Mouse (Mus musculus) stomach, embryonic 16.5 days (tissue): Measurements from ENCODE around the gene Cbx6. TPM values are rescaled to one million over a fixed set of nuclear protein-coding genes. Genes with fewer than 3 reads are reported as not detected.
A peak's percentile ranks its signal among the peaks of the same experiment; 100 is the strongest.

Experiments used
- ATAC-seq: fragments of 200-750 bp; cut with Nextera tagmentation; 2 replicates; pipeline ENCODE4 v1.8.0; 2017; ENCODE audit warnings: moderate number of reproducible peaks, moderate TSS enrichment; ENCODE audit not compliant: insufficient read depth, low FRiP score
- H3K27ac ChIP-seq: fragments of 300-500 bp; sonication (generic); 2 replicates; pipeline ENCODE4 v1.5.1; 2014; ENCODE audit warnings: low read length
- H3K27me3 ChIP-seq: fragments of 300-500 bp; sonication (generic); 2 replicates; pipeline ENCODE4 v1.6.1; 2014; ENCODE audit warnings: low read length, control low read depth, mixed read lengths; ENCODE audit not compliant: control insufficient read depth, insufficient read depth
- H3K36me3 ChIP-seq: fragments of 300-500 bp; sonication (generic); 2 replicates; pipeline ENCODE4 v1.6.1; 2014; ENCODE audit warnings: low read length; ENCODE audit not compliant: control insufficient read depth, insufficient read depth
- H3K4me1 ChIP-seq: fragments of 300-500 bp; sonication (generic); 2 replicates; pipeline ENCODE4 v1.6.1; 2014; ENCODE audit warnings: low read length, control low read depth, mixed read lengths; ENCODE audit not compliant: control insufficient read depth, insufficient read depth
- H3K4me2 ChIP-seq: fragments of 300-500 bp; sonication (generic); 2 replicates; pipeline ENCODE4 v1.6.1; 2014; ENCODE audit warnings: low read depth, low read length, mixed read lengths
- H3K4me3 ChIP-seq: fragments of 300-500 bp; sonication (generic); replicated peaks from 2 replicates; pipeline ENCODE4 v1.5.1; 2014; ENCODE audit warnings: mild to moderate bottlenecking, low read length
- H3K9ac ChIP-seq: fragments of 300-500 bp; sonication (generic); 2 replicates; pipeline ENCODE4 v1.6.1; 2014; ENCODE audit warnings: low read length
- H3K9me3 ChIP-seq: fragments of 300-500 bp; sonication (generic); replicated peaks from 2 replicates; pipeline ENCODE4 v1.6.1; 2016; ENCODE audit warnings: low read length, control low read depth; ENCODE audit not compliant: control insufficient read depth
- WGBS: fragments of 180-500 bp; shearing (Covaris S2); extraction: QIAGEN DNeasy Blood & Tissue Kit; methylation state at CpG from one replicate; pipeline ENCODE4 v1.1.7; 2014; 5-methylcytosine and 5-hydroxymethylcytosine counted together
- polyA plus RNA-seq: library from polyadenylated mRNA; unstranded; fragments of >200 nt; fragmentation: Nextera tagmentation; extraction: Ambion mirVana; gene quantifications from 2 replicates; pipeline ENCODE4 v1.2.1, GENCODE M21; 2015

The Cbx6 gene
- polyA plus RNA-seq, 1 experiment from 2014 or later, result 75.6 TPM

DNA sequence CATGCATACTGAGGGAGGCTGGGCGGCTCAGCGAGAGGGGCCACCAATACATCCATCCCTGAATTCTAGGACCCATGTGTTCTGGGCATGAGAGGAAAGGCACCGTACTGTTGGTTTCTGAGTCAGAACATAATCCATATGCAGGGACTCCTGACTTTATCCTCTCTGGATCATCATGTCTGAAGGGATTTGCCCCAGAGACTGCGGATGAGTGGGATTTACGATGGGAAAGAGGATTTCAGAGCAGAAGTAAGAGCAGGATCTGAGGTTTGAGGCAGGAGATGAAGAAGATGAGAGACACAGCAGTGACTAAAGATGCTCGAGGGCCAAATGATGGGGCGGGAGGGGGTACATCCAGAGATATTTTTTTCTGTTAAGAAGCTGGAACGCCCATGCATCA is 39.1 kb upstream of the Cbx6 start:
- Histone ChIP-seq H3K4me2 (no peak overlapping the region), H3K9me3 (peaks cover 3% of the 10 kb centered on the region; the same call in 1 of the 2 replicates), H3K4me1 (peaks cover 2% of the 10 kb centered on the region), H3K36me3 (no peaks in the 10 kb centered on the region), H3K4me3 (no peak overlapping the region), H3K27me3 (no peaks in the 10 kb centered on the region), H3K27ac (no peak overlapping the region), H3K9ac (no peak overlapping the region)
- no peak for ATAC-seq
- 89% methylated on average over 8 of the region's 8 CpGs for WGBS

DNA sequence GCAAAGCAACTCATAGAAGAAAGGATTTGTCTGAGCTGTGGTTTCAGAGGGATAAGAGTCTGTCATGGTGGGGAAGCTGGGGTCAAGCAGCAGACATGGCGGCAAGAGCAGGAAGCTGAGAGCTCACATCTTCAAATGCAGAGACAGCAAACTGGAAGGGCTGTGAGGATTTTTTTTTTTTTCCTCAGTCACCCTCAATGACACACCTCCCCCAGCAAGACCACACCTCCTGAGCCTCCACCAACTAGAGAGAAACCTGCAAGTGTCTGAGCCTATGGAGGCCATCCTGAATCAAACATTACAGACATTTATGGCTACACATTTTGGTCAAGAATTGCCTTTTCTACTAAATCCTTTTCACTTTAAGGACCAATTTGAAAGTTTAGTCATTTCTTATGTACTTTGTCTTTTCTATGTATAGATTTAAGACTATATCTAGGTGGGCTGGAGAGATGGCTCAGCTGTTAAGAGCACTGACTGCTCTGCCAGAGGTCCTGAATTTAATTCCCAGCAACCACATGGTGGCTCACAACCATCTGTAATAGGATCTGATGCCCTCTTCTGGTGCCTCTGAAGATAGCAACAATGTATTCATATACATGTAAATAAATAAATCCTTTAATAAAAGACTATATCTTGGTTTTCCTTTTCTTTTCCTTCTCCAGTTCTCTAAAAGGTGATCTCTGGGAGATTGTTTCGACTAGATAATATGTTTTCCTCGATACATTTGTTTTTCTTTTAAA is 32.9 kb upstream of the Cbx6 start:
- no peaks in the 10 kb centered on the region for H3K4me1 ChIP-seq
- H3K27ac ChIP-seq, result no peak overlapping the region
- no peak overlapping the region for H3K4me2 ChIP-seq
- 78% methylated on average over 3 of the region's 3 CpGs for WGBS
- ATAC-seq, result no peak
- no peaks in the 10 kb centered on the region for H3K27me3 ChIP-seq
- H3K9ac ChIP-seq, result no peak overlapping the region
- H3K9me3 ChIP-seq, result peaks cover 3% of the 10 kb centered on the region; the same call in 1 of the 2 replicates
- H3K36me3 ChIP-seq, result no peaks in the 10 kb centered on the region
- no peak overlapping the region for H3K4me3 ChIP-seq

DNA sequence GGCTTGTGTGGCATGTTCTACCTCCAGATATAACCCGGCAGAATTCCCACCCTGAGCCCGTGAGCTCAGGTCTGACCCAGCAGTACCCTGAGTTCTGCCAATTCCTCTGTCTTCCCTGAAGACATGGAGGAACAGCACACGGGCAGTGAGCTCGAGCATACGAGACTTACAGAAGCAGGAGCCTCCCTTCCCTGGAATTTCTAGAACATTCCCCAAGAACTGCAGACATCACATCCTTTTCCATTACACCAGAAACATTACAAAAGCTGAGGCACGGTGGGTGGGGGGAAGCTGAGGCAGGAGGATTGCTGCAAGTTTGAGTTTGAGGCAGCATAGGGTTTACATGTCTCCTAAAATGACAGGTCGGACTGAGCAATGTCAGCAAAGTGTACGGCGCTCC is 25.3 kb upstream of the Cbx6 start:
- Histone ChIP-seq H3K27me3 (no peaks in the 10 kb centered on the region), H3K4me1 (no peaks in the 10 kb centered on the region), H3K36me3 (no peaks in the 10 kb centered on the region), H3K4me3 (no peak overlapping the region), H3K4me2 (no peak overlapping the region), H3K9me3 (no peaks in the 10 kb centered on the region), H3K9ac (no peak overlapping the region), H3K27ac (no peak overlapping the region)
- 83% methylated on average over 9 of the region's 9 CpGs for whole genome bisulfite sequencing
- ATAC-seq, result no peak

DNA sequence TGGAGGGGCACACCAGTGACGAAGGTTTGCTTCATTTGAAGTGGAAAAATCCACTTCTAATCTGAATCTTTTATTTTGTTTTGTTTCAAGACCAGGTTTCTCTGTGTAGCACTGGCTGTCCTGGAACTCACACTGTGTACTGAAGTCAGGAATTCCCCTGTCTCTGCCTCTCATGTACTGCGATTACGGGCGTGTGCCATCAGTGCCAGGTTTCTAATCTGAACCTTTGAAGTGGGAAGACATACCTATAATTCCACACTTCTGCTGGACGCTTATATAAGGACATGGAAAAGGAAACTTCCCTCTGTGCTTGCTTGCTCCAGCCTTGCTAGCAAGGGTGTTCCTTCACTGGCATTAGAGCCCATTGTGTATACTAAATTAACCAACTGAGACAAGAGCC is 24.5 kb upstream of the Cbx6 start:
- 79% methylated on average over 5 of the region's 5 CpGs for WGBS
- H3K27me3 ChIP-seq, result no peaks in the 10 kb centered on the region
- no peaks in the 10 kb centered on the region for H3K9me3 ChIP-seq
- H3K4me1 ChIP-seq, result no peaks in the 10 kb centered on the region
- H3K27ac ChIP-seq, result no peak overlapping the region
- no peak for ATAC-seq
- H3K4me2 ChIP-seq, result no peak overlapping the region
- no peak overlapping the region for H3K4me3 ChIP-seq
- no peak overlapping the region for H3K9ac ChIP-seq
- H3K36me3 ChIP-seq, result no peaks in the 10 kb centered on the region

DNA sequence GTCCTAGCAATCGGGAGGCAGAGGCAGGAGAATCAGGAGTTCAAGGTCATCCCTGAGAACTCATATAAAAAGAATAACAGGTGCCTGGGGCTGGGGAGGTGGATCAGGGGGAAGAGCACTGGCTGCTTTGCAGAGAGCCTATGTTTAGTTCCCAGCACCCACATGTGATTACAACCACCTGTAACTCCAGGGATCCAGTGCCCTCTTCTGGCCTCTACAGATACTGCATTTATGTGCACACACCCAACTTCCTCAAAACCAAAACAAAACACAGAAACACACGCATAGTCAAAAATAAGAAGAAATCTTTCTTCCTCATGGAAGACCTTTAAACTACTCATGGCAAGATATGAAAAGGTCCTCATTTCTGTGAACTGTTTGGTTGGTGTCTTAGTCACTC is 15.7 kb upstream of the Cbx6 start:
- Histone ChIP-seq H3K4me1 (peaks cover 3% of the 10 kb centered on the region; the same call in 1 of the 2 replicates), H3K36me3 (no peaks in the 10 kb centered on the region), H3K9ac (no peak overlapping the region), H3K27ac (no peak overlapping the region), H3K9me3 (no peaks in the 10 kb centered on the region), H3K4me3 (no peak overlapping the region), H3K27me3 (no peaks in the 10 kb centered on the region), H3K4me2 (no peak overlapping the region)
- ATAC-seq, result no peak
- WGBS, result 94% methylated on average over 2 of the region's 2 CpGs

GRCm38 (mm10) chr15:79847100-79847499 is 12.6 kb upstream of the Cbx6 start:
- ATAC-seq, result peak; percentile 89
- no peaks in the 10 kb centered on the region for H3K36me3 ChIP-seq
- no peak overlapping the region for H3K4me2 ChIP-seq
- H3K27ac ChIP-seq, result peak overlapping the region; percentile 68
- 26% methylated on average over 5 of the region's 5 CpGs for WGBS
- H3K4me3 ChIP-seq, result no peak overlapping the region
- H3K27me3 ChIP-seq, result no peaks in the 10 kb centered on the region
- H3K9me3 ChIP-seq, result no peaks in the 10 kb centered on the region
- H3K9ac ChIP-seq, result no peak overlapping the region
- peaks cover 3% of the 10 kb centered on the region; the same call in 1 of the 2 replicates for H3K4me1 ChIP-seq

DNA sequence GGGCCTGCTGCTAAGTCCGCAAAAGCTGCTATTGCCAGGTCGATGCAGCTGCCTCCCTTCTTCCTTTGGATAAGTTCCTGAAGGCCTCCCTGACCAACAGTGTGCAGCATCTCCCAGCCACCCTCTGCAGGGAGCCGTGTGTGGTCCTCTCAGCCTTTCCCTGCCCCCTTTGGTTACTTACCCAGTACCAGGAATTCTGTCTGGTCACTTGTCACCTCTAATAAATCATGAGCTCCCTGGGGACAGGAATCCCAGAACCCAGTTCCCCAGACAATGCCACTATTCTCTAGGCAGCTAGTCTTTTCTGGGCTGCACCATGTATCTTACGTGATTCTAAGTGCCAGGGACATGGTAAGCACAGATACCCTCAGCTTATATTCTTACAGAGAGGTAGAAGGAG is 11.5 kb upstream of the Cbx6 start:
- H3K27me3 ChIP-seq, result no peaks in the 10 kb centered on the region
- no peak overlapping the region for H3K27ac ChIP-seq
- no peak overlapping the region for H3K4me2 ChIP-seq
- WGBS, result 62% methylated on average over 4 of the region's 4 CpGs
- H3K36me3 ChIP-seq, result no peaks in the 10 kb centered on the region
- ATAC-seq, result no peak
- no peaks in the 10 kb centered on the region for H3K9me3 ChIP-seq
- H3K9ac ChIP-seq, result no peak overlapping the region
- H3K4me1 ChIP-seq, result peaks cover 3% of the 10 kb centered on the region; the same call in 1 of the 2 replicates
- H3K4me3 ChIP-seq, result no peak overlapping the region

DNA sequence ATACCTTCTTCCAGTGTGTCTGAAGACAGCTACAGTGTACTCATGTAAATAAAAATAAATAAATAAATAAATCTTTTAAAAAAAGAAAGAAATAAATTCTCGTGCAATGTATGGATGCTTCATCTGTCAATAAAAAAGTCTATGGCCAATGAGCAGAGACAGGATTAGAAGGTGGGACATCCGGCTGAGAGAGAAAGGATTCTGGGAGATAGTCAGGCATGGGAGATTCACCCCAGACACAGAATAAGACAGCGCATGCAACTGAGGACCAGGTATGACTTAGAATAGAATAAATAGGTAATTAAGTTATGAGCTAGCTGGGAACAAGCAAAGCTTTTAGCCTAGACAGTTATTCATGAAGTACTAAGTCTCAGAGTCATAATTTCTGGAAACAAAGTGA is 8.5 kb upstream of the Cbx6 start:
- Histone ChIP-seq H3K4me2 (no peak overlapping the region), H3K4me1 (peaks cover 3% of the 10 kb centered on the region; the same call in 1 of the 2 replicates), H3K9me3 (no peaks in the 10 kb centered on the region), H3K4me3 (no peak overlapping the region), H3K9ac (no peak overlapping the region), H3K27me3 (no peaks in the 10 kb centered on the region), H3K27ac (no peak overlapping the region), H3K36me3 (no peaks in the 10 kb centered on the region)
- 91% methylated on average over 3 of the region's 3 CpGs for WGBS
- no peak for ATAC-seq

DNA sequence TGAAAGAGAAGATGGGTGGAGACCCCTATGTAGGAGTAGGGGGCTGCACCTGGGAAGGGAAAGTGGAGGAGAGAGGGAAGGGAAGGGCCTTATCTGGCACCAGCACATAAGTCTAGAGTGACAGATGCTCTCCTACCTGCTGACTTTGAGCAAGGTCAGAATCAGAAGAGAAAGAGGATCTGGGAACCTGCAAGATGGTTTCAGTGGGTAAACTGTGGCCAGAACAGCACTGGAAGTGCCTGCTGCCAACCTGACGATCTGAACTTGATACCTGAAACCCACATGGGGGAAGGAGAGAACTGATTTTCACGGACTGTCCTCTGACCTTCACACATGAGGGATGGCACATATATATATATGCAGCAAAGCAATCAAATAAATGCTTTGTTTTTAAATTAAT is 5.8 kb upstream of the Cbx6 start:
- Histone ChIP-seq H3K4me2 (no peak overlapping the region), H3K27ac (no peak overlapping the region), H3K9me3 (no peaks in the 10 kb centered on the region), H3K9ac (no peak overlapping the region), H3K4me3 (no peak overlapping the region), H3K36me3 (no peaks in the 10 kb centered on the region), H3K4me1 (no peaks in the 10 kb centered on the region), H3K27me3 (no peaks in the 10 kb centered on the region)
- 46% methylated on average over 2 of the region's 2 CpGs for WGBS
- ATAC-seq, result no peak
